Mouse (Mus musculus): ENCODE data around the gene Gm49395. TPM values are rescaled to one million over a fixed set of nuclear protein-coding genes. Genes with fewer than 3 reads are reported as not detected.
A peak's percentile ranks its signal among the peaks of the same experiment; 100 is the strongest.

Gene Gm49395
- total RNA-seq (2021) = 1 to 10 TPM; 3.0 to 4.6 TPM
- long read RNA-seq, experiment 1, partial matches to known transcripts = 0 of 4 reads
- long read RNA-seq, experiment 1, other reads (novel, unspliced or antisense) = 0 of 4 reads
- long read RNA-seq, experiment 2, partial matches to known transcripts = 0 of 1 reads
- long read RNA-seq, experiment 2, other reads (novel, unspliced or antisense) = 1 of 1 reads

DNA sequence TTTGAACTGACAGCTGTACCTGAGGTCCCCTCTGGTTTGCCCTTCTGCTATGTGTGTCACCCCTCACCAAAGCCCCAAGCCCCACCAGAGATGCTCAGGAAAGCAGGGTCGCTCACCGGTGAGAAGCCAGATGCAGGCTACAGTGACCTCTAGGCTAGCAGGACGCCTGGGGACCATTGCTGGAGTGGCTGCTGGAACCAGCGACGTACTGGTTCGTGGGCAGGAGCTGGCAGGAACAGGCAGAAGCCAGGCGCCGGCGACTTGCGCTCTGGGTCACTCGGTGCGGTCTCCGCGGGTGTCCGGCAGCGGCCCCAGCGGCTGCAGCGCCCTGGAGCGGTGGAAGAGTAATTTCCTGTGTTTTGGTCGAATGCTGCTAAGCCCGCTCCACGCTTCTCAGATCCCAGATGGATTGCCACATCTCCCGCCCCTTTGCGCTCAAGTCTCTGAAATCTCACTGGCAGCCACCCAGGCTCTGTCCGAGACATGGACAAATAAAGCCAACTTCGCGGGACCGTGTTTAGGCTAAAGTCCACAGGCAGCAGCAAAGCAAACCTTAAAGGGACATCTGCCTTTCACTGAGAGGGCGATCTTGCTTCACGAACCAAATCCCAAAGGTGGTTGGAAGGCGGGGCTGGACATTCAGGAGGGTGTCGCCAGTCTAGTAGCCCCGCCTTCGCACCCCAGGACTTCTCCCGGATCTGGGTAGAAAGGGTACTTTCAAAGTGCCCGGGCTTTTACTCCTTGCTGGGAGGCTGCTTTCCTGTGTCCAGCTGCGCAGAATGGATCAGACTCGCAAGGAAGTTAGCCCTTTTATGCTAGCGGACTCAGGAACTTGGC is at the start of gene Gm49395, which contains the start of gene Itga1:
Gene Gm49395, minus strand, starts transcription at position 567 of the 837 bp plus-strand sequence.
Gene Itga1, minus strand, starts transcription at position 610 of the 837 bp plus-strand sequence.
- DNase-seq = peak; percentile 78
- intact Hi-C loops (cut with DNase I; ENCODE audit: low total_unique reads) = no loop called here

DNA sequence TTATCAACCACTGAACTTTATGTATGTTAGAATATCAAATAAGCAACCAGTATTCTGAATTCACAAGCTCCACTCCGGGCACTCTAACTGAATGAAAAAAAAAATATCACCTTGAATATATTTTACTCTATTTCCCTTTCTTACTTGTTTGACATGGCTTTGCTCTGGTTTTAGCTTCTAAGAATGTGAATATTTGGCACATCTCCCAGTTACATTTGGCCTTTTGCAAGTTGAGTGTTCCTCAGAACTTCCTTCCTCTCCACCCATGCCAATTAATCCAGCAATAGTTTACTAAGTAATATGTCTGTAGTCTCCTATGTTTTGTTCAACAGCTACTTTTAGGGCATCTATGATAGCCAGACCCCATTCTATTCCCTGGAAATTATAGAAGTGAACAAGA is 48.9 kb upstream of the Gm49395 start:
- intact Hi-C loops (cut with DNase I; ENCODE audit: low total_unique reads) = no loop called here
- DNase-seq = no peak

- DNase-seq = no peak
- intact Hi-C loops (cut with DNase I; ENCODE audit: low total_unique reads) = no loop called here
Measured at GRCm38 (mm10) chr13:115149849-115150248, 48.1 kb upstream of the Gm49395 start.

DNA sequence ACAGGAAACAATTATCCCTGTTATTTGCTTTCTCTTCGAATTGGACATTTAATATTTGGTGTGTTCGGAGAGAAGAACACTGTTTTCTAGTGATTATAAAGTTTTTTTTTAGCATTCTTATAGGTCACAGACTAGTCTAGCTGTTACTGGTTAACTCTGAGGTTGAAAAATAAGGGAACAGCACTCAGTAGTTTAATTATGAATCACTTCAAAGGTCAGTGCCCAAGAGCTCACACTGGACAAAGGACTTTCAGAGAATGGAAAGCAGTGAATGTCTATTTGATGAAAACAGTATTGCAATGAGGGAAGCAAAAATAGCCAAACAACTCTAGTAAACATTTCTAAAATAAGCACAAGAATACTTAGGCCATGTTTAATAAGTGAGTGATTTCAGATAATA is 41.9 kb upstream of the Gm49395 start:
- no peak for DNase-seq
- intact Hi-C loops (cut with DNase I; ENCODE audit: low total_unique reads) = no loop called here

- DNase-seq = no peak
- intact Hi-C loops (cut with DNase I; ENCODE audit: low total_unique reads) = no loop called here
Measured at GRCm38 (mm10) chr13:115142066-115142465, 40.3 kb upstream of the Gm49395 start.

- intact Hi-C loops (cut with DNase I; ENCODE audit: low total_unique reads) = no loop called here
- DNase-seq = no peak
Measured at GRCm38 (mm10) chr13:115138513-115138912, 36.8 kb upstream of the Gm49395 start.

DNA sequence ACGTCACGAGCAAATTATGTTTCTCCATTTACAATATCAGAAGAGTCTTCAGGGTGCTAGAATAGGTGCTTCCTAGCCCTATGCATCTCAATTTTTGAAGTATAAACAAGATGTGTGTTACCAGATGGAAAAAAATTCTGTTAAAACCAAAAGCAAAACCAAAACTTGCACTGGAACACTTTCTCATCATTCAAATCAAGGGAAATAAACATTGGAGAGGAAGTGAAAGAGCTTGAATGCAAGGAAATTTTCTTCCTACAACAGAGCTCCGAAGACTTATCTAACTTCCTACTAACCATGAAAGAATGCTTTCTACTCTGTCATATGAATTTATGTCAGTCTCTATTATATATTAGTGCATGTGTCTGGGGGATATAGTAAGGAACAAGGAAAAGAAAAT is 35.0 kb upstream of the Gm49395 start:
- DNase-seq = no peak
- intact Hi-C loops (cut with DNase I; ENCODE audit: low total_unique reads) = no loop called here

- intact Hi-C loops (cut with DNase I; ENCODE audit: low total_unique reads) = no loop called here
- DNase-seq = no peak
Measured at GRCm38 (mm10) chr13:115132435-115132834, 30.7 kb upstream of the Gm49395 start.

DNA sequence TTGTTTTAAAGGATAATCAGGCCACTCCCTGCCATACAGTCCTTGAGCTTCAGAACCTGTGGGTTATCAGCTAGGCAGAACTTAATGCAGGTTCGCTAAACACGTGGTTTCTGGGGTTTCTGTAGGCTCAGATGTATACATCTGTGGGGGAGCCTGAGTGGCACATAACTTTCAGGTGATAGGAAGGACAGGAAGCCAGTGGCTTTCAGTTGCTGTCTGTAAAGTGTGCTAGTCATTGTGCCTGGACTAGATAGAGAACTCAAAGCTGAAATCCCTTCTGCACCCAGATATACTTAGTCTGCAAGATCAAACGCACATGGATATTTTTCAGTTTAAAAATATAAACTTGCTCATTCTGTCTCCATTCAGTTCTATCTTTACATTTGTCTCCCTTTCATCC is 29.7 kb upstream of the Gm49395 start:
- no peak for DNase-seq
- intact Hi-C loops (cut with DNase I; ENCODE audit: low total_unique reads) = no loop called here

DNA sequence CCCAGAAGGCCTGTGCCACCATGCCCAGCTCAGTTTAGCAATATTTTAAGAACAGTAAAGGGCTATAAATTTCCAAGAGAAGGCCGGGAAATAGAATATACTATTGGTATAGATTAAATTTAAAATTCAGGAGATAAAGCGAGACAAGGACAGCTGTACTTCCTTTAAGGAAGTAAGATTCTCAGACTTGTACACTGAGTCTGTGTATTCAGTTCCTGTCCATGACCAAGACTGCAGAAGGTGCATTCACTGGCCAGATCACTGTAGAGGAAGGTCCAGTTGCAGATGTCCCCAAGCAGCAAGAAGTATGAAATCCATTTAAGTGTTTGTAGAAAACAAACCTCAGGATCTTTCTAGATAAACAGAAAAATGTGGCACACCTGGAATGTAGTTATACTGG is 28.3 kb upstream of the Gm49395 start:
- DNase-seq = no peak
- intact Hi-C loops (cut with DNase I; ENCODE audit: low total_unique reads) = no loop called here

DNA sequence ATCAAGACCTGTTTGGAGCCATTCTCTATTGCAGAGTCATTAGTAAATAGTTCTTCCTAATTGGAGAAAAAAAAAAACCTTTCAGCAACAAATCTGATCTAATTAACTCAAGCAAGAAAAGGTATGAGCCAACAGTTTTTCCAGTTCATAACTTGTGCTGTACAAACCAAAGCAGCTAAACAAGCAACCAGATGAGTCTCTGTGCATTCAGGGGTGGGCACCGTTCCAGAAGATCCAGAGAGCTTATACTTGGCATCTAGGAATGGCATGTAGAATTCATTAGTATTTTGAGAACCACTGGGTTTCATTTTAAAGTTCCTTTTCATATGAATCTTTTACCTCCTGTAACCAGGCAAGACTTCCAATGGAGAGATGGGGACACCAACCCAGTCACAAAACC is 26.1 kb upstream of the Gm49395 start:
- intact Hi-C loops (cut with DNase I; ENCODE audit: low total_unique reads) = no loop called here
- no peak for DNase-seq

DNA sequence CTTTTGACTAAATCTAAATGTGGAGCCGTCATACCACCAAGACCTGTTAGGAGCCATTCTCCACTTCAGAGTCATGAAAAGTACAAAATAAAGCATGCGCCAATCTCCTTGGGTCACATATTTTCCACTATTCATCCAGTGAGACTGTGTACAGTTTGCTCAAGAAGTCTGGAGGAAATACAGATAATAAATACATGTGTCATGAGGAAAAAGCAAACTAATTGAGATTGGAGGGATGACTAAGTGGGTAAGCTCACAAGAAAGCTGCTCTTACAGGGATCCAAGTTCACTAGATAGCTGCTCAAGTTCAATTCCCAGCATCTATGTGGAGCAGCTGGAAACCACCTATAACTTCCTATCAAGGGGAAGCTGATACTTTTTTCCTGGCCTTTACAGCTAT is 24.8 kb upstream of the Gm49395 start:
- intact Hi-C loops (cut with DNase I; ENCODE audit: low total_unique reads) = no loop called here
- DNase-seq = no peak

DNA sequence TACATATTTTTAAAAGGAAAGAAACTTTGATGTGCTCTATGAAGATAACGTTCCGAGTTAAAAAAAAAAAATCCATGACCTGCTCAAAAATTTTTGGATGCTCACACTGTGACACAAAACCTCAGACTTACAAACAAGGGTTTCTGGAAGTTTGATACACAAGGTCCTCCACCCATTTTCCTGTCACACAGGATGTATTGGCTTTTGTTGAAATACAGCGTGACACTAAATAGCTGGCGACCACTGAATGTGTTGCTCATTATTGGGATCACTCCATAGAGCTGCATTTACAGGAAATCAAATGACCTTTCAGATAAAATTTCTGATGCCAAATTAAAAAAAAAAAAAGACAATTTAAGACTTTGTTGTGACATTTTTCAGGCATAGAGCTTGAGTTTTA is 23.4 kb upstream of the Gm49395 start:
- no peak for DNase-seq
- intact Hi-C loops (cut with DNase I; ENCODE audit: low total_unique reads) = no loop called here

GRCm38 (mm10) chr13:115124521-115124920 is 22.8 kb upstream of the Gm49395 start:
- intact Hi-C loops (cut with DNase I; ENCODE audit: low total_unique reads) = no loop called here
- no peak for DNase-seq

- intact Hi-C loops (cut with DNase I; ENCODE audit: low total_unique reads) = no loop called here
Measured at GRCm38 (mm10) chr13:115118756-115119155, 17.0 kb upstream of the Gm49395 start.

DNA sequence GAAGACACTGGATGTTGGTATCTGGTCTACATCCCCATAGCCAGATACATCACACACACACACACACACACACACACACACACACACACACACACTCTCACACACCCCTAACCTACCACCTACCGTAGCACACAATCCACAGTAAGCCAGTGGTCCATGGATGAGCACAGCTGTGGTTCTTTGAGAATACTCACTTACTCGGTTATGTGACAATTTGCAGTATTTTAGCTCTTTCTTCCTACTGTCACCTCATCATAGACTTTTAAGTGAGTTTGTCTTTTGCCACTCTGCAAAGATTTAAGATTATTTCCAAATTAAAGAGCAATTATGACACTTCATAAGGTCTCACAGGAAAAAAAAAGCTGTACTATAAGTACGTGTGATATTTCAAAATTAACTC is 16.5 kb upstream of the Gm49395 start:
- no peak for DNase-seq
- intact Hi-C loops (cut with DNase I; ENCODE audit: low total_unique reads) = no loop called here

More at GRCm38 (mm10) chr13:115118756-115119155, 17.0 kb upstream of the Gm49395 start:
- DNase-seq = no peak

GRCm38 (mm10) chr13:115116930-115117621 is 15.4 kb upstream of the Gm49395 start:
- no peak for DNase-seq
- intact Hi-C loops (cut with DNase I; ENCODE audit: low total_unique reads) = no loop called here

- no peak for DNase-seq
- intact Hi-C loops (cut with DNase I; ENCODE audit: low total_unique reads) = no loop called here
Measured at GRCm38 (mm10) chr13:115109628-115110027, 7.9 kb upstream of the Gm49395 start.

DNA sequence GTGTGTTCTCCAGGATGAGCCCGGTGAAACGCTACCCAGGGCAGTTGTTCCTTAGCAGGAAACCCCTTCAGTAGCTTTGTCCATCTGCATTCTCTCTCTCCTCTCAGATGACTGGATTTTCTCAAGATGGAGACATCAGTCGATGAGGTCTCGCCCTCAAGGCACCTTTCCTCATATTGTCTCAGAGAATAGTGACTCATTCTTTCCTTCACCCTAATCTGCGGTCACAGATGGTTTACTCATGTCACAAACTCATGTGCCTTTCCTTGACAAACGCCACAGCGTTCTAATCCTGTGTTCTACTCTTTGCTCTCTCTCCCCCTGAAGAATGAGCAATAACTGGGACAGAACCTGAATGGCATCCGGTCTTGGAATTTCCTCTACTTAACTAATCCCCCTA is 5.7 kb upstream of the Gm49395 start:
- no peak for DNase-seq
- intact Hi-C loops (cut with DNase I; ENCODE audit: low total_unique reads) = no loop called here

DNA sequence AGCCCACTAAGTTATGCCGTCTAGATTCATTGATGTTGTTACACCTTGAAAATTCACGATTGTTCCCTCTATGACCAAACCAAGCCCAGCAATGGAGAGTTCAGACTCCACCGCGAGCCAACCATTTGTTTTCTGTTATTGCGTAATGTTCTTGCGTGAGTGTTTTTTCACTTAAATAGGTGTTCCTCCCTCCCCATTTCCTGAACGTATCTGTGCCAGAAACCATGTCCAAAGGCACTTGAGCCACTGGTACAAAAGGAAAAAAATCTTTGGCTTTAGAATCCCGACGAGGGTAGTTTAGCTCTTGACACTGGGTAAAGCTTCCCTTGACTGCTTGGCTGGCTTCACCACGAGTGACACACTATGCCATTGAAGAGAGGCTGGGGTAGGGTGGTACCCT is 4.5 kb upstream of the Gm49395 start:
- intact Hi-C loops (cut with DNase I; ENCODE audit: low total_unique reads) = no loop called here
- DNase-seq = no peak

DNA sequence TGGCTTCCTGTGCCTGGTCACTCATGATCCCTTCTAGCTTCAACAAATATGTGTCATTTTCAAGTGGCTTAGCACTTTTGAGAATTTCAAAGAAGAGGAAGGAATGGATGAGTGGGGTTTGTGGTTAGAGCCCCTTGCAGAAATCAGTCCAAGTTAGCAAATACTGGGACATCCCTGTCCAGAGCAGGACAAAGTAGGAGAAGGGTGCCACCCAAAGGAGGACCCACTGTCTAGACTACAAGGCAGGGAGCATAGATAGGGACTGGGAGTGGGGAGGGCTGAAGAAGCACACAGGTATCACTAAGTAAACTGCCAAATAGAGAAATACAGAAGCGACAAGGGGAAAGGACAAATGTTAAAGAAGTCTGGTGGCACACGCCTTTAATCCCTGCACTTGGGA is 1.0 kb upstream of the Gm49395 start:
- intact Hi-C loops (cut with DNase I; ENCODE audit: low total_unique reads) = no loop called here
- DNase-seq = no peak

All from gastrocnemius, postnatal 14 days (tissue).